Mouse (Mus musculus): ENCODE measurements around the gene Prpsap1.
A peak's percentile ranks its signal among the peaks of the same experiment; 100 is the strongest.
"Not testable (repeated sequence)": the region's sequence is repeated elsewhere in the genome, so short reads cannot be mapped to it uniquely, and the experiment has no call there.

Prpsap1 gene

DNA sequence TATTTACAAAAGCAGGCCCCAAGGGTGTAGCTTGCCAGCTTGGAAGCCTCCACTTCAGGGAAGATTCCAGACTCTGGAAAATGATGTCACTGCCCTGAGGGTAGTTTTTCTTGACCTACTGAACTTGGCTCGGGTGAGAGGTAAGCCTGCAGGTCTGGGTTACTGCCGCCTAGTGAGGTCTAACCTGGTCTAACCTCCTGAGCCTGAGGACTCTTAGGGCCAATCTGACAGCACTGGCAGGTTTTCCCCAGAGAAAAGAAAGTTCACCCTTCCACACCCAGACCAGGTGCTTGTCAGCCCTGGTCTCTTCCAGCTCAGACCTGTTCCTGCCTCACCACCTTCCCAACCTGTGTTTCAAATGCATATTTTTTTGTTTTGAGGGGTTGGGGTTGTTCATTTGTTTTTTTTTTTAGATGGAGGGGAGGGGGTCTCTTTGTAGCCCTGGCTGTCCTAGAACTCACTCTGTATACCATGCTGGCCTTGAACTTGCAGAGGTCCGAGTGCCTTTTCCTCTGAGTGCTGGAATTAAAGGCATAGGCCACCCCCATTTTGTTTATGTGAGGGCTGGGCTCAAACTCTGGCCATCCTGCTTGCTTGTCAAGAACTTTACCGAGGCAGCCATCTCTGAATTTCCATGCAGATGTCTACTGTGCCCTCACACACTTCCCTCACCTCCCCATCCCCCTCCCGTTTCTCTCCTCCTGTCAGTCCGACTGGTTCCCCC lies 67.0 kb downstream of the Prpsap1 start:
- no peak for DNase-seq

DNA sequence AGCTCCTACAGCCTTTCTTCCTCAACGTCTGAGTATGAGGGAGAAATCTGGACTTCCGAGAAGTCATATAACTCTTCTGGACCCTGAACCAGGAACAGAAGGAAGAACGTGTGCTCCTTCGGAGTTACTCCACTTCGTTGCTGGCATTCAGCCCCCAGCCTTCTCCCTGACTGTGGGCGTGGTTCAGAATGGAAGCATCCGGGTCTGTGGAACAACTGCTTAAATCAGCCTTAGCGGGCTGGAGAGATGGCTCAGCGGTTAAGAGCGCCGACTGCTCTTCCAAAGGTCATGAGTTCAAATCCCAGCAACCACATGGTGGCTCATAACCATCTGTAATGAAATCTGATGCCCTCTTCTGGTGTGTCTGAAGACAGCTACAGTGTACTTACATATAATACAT lies 67.7 kb downstream of the Prpsap1 start:
- DNase-seq, result not testable (repeated sequence)

DNA sequence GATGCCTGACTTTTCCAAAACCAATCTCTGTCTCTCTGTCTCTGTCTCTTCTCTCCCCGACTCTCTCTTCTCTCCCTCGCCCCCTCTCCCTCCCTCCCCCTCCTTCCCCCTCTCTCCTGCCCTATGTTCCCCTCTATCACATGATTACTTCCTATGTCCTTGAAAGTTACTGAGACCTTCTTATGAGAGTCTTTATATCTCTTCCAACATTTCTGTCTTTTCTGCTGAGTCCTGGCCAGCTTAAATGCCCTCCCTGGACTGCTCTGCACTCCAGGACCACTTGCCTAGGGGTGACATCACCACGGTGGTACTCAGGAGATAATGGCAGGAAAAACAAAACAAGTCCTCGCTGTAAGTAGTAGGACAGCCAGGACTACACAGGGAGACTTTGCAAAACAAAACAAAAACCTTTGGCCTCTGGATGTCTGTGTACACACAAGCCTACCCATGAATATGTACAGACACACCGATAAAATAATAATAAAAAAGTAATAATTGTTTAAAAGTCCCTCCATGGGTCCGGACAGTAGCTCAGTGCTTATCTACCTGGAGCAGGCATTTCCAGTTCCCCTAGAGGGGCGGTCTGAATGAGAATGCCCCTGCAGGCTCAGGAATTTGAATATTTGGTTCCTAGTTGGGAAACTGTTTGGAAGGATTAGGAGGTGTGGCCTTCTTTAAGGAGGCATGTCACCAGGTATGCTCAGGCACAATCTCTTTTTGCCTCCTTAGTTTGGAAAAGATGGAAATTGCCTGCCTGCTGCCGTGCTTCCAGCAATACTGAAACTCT lies 69.2 kb downstream of the Prpsap1 start:
- DNase-seq, result no peak

DNA sequence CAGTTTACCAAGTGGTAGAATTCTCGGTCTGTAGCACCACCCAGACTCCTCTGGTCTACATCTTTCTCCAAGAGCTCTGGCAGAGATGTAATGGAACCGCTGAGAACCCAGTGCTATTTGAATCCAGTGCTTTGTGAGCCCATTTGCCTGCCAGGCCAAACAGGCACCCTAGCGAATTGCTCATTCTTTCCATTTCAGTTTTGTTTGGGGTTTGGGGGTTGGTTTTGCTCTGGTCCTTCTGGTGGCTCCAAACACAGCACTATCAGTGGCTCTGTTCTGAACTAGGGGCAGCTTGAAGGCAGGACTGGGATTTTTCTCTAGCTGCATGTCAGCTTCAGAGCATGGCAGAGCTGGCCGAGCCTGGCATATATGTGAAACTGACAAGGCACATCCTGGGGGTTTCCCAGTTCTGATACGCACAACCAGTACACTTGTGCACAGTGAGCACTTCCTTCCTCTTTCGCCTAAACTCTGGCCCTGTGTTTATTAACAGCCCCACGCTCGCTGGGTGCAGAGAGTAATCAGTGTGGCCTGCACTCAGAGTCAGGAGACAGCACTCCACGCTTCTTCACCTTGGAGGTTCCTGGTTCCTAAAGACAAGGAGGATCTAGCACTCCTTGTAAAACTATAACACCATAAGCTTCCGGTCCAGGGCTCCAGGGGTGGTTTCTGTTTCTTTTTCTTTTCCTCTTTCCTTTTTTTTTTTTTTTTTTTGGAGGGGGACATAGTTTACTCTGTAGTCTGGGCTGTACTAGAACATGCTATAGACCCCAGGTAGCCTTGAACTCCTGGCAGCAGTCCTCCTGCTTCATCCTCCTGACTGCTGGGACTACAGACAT lies 70.0 kb downstream of the Prpsap1 start:
- DNase-seq, result peak; percentile 59 to 64

DNA sequence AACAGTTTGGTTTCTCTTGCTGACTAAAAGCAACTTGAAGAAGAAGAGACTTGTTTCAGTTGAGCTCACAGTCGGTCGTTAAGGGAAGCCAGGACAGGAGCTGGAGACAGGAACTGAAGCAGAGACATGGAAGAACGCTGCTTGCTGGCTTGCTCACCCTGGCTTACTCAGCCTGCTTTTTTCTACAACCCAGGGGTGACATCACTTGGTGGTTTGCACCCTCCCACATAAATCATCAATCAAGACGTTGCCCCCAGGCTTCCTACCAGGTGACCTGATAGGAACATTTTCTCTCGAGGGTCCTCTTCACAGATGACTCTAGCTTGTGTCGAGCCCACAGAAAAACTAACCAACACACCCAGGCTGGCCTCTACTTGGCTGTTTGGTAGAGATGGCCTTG lies 70.8 kb downstream of the Prpsap1 start:
- DNase-seq, result no peak

DNA sequence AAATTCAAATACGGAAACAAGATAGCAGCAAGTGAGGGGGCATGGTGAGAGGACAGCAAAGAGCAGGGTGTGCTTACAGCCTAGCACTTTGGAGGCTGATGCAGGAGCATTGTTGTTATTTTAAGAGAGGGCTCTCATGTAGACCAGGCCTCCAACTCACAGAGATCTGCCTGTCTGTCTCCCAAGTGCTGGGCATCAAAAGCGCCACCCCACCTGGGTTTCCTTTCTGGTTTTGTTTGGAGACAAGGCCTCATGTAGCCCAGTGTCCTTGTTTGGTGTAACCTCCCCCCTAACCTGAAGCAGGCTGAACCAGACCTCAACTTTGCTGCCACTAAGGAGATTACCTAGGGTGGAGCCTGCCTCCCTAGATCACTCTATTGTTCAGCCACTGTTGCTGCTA lies 71.4 kb downstream of the Prpsap1 start:
- no peak for DNase-seq

DNA sequence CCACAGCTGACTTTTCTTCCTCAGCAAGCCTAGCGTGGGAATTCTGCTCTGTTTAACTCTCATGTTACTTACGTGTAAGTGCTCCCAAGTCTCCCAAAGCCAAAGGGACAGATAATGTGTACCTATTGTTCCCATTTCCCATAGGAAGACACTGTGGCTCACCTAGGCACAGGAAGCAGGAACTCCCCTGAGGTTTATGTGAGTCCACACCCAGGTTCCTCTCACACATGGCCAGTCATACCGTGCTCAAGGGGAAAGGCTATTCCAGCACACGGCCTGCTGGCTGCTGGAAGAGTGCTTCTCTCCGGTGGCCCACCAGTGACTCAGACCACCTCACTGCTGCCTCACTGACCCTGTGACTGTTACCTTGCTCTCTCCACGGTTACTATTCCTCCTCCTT lies 72.9 kb downstream of the Prpsap1 start:
- no peak for DNase-seq
